Mouse (Mus musculus) right cerebral cortex, postnatal 10 days (tissue): ENCODE measurements around the gene Rhebl1.

Experiments
- DNase-seq, 2 experiments: peaks; one replicate each; pipeline ENCODE4 v3.0.0; 2021; ENCODE audit warnings: low spot score in 2 of 2

Rhebl1 gene

GRCm38 (mm10) chr15:98851229-98851818 is 43.0 kb downstream of the Rhebl1 start:
- DNase-seq: no peak

GRCm38 (mm10) chr15:98850668-98851067 is 43.7 kb downstream of the Rhebl1 start:
- DNase-seq: no peak

GRCm38 (mm10) chr15:98849956-98850600 is 44.3 kb downstream of the Rhebl1 start:
- DNase-seq: no peak

GRCm38 (mm10) chr15:98849165-98849564 is 45.2 kb downstream of the Rhebl1 start:
- DNase-seq: no peak

GRCm38 (mm10) chr15:98846140-98846539 is 48.2 kb downstream of the Rhebl1 start:
- no peak for DNase-seq

- no peak for DNase-seq
Measured at GRCm38 (mm10) chr15:98845149-98845548, 49.2 kb downstream of the Rhebl1 start.

GRCm38 (mm10) chr15:98843595-98844223 is 50.6 kb downstream of the Rhebl1 start:
- no peak for DNase-seq

GRCm38 (mm10) chr15:98839671-98840585 is 54.4 kb downstream of the Rhebl1 start:
- peak in 1 of 2 experiments; percentile 23 for DNase-seq

- peak in 1 of 2 experiments; percentile 21 for DNase-seq
Measured at GRCm38 (mm10) chr15:98839161-98839560, 55.2 kb downstream of the Rhebl1 start.

GRCm38 (mm10) chr15:98837743-98838103 is 56.6 kb downstream of the Rhebl1 start:
- no peak for DNase-seq

GRCm38 (mm10) chr15:98837006-98837742 is 57.2 kb downstream of the Rhebl1 start:
- no peak for DNase-seq

GRCm38 (mm10) chr15:98835291-98835690 is 59.0 kb downstream of the Rhebl1 start:
- DNase-seq: peak in 1 of 2 experiments; percentile 23

- DNase-seq: no peak
Measured at GRCm38 (mm10) chr15:98834059-98834458, 60.3 kb downstream of the Rhebl1 start.

- no peak for DNase-seq
Measured at GRCm38 (mm10) chr15:98833281-98833680, 61.1 kb downstream of the Rhebl1 start.

GRCm38 (mm10) chr15:98832161-98833058 is 61.9 kb downstream of the Rhebl1 start:
- DNase-seq: no peak

- no peak for DNase-seq
Measured at GRCm38 (mm10) chr15:98831684-98832035, 62.7 kb downstream of the Rhebl1 start.

GRCm38 (mm10) chr15:98830736-98831683 is 63.3 kb downstream of the Rhebl1 start, which contains the start of gene Prkag1:
Gene Prkag1, minus strand, starts transcription at chr15:98831521.
- peak; percentile 96 to 97 for DNase-seq
